Mouse (Mus musculus) G1E (cell line): ENCODE results near the gene Tstd1. TPM values are rescaled to one million over a fixed set of nuclear protein-coding genes. Genes with fewer than 3 reads are reported as not detected.

ENCODE experiments used
- ATAC-seq: 2 replicates; pipeline ENCODE4 v1.8.0; 2016; ENCODE audit warnings: mild to moderate bottlenecking; ENCODE audit not compliant: insufficient number of reproducible peaks, poor library complexity, low FRiP score, severe bottlenecking; ENCODE audit errors: extremely low read depth
- DNase-seq: peaks from one replicate; pipeline ENCODE4 v3.0.0; 2012; ENCODE audit warnings: low spot score
- H3K27me3 ChIP-seq: 2 replicates; pipeline ENCODE4 v1.6.1; 2012; ENCODE audit warnings: mild to moderate bottlenecking, low read length, inconsistent platforms; ENCODE audit not compliant: insufficient read depth
- H3K36me3 ChIP-seq: replicated peaks from 2 replicates; pipeline ENCODE3; 2012; ENCODE audit warnings: mild to moderate bottlenecking, inconsistent platforms
- H3K4me1 ChIP-seq: 2 replicates; pipeline ENCODE4 v1.6.1; 2012; ENCODE audit warnings: low read depth, low read length, inconsistent platforms, mixed read lengths; ENCODE audit not compliant: insufficient read depth
- H3K4me3 ChIP-seq: 2 replicates; pipeline ENCODE4 v1.5.1; 2012; ENCODE audit warnings: low read depth, mild to moderate bottlenecking, inconsistent platforms, low read length, moderate library complexity, mixed read lengths
- H3K9me3 ChIP-seq: replicated peaks from 2 replicates; pipeline ENCODE4 v1.6.1; 2012; ENCODE audit warnings: inconsistent platforms
- CTCF ChIP-seq: IDR thresholded peaks from 2 replicates; pipeline ENCODE4 v1.5.1; 2012; ENCODE audit warnings: low read depth, low read length, inconsistent platforms, mixed read lengths
- GATA1 ChIP-seq: IDR thresholded peaks from 2 replicates; pipeline ENCODE4 v1.6.1; 2012; ENCODE audit warnings: borderline replicate concordance, low read length, inconsistent platforms, mixed read lengths
- GATA2 ChIP-seq: IDR thresholded peaks from 2 replicates; pipeline ENCODE4 v1.6.1; 2012; ENCODE audit warnings: low read depth, low read length, inconsistent platforms, borderline replicate concordance
- POLR2AphosphoS5 ChIP-seq: IDR thresholded peaks from 2 replicates; pipeline ENCODE4 v1.6.1; 2012; ENCODE audit warnings: low read depth, low read length, inconsistent platforms; ENCODE audit not compliant: insufficient replicate concordance
- TAL1 ChIP-seq: conservative IDR thresholded peaks from 2 replicates; pipeline ENCODE4 v1.6.1; 2012; ENCODE audit warnings: low read depth, low read length, inconsistent platforms, mixed read lengths
- polyA plus RNA-seq: library from polyadenylated mRNA; stranded (reverse); fragments of >175 nt; gene quantifications from 2 replicates; pipeline ENCODE4 v1.2.3, GENCODE M21; 2012
- total RNA-seq, 2 experiments: library from RNA; stranded (forward) in 1 of 2; stranded (reverse) in 1 of 2; fragments of 200-1000 nt in 1 of 2; fragments of >200 nt in 1 of 2; fragmentation: Nextera tagmentation in 1 of 2; gene quantifications; 2 replicates each; pipeline ENCODE4 v1.2.3; 2014 to 2017

Tstd1 gene
- total and polyA plus RNA-seq, 3 experiments: 0.42 to 2.9 TPM; not detected in 1

GRCm38 (mm10) chr1:171454926-171455325, 36.3 kb downstream of the Tstd1 start:
- ATAC-seq: no peak

GRCm38 (mm10) chr1:171457568-171457967, 38.9 kb downstream of the Tstd1 start:
- peaks cover 15% of the 10 kb centered on the region for H3K27me3 ChIP-seq
- ATAC-seq (no peak), DNase-seq (no peak)
- no peak for TF ChIP-seq TAL1
- TF ChIP-seq CTCF: no peak
- TF ChIP-seq POLR2AphosphoS5: no peak
- TF ChIP-seq GATA2: no peak
- TF ChIP-seq GATA1: no peak
- H3K9me3 ChIP-seq: no peaks in the 10 kb centered on the region
- H3K36me3 ChIP-seq: no peaks in the 10 kb centered on the region
- no peak overlapping the region for H3K4me3 ChIP-seq
- H3K4me1 ChIP-seq: no peaks in the 10 kb centered on the region

More at GRCm38 (mm10) chr1:171454926-171455325, 36.3 kb downstream of the Tstd1 start:
- Histone ChIP-seq H3K4me1 (no peaks in the 10 kb centered on the region), H3K9me3 (no peaks in the 10 kb centered on the region), H3K4me3 (no peak overlapping the region), H3K27me3 (peaks cover 9% of the 10 kb centered on the region), H3K36me3 (no peaks in the 10 kb centered on the region)
- TF ChIP-seq CTCF: no peak
- no peak for TF ChIP-seq GATA1
- no peak for TF ChIP-seq GATA2
- no peak for TF ChIP-seq POLR2AphosphoS5
- no peak for DNase-seq

GRCm38 (mm10) chr1:171459791-171460190, 41.1 kb downstream of the Tstd1 start:
- H3K4me3 ChIP-seq: no peak overlapping the region
- H3K27me3 ChIP-seq: peaks cover 15% of the 10 kb centered on the region
- no peaks in the 10 kb centered on the region for H3K4me1 ChIP-seq
- DNase-seq (no peak), ATAC-seq (no peak)
- no peaks in the 10 kb centered on the region for H3K9me3 ChIP-seq
- TF ChIP-seq CTCF (no peak), POLR2AphosphoS5 (no peak), GATA2 (no peak), GATA1 (no peak), TAL1 (no peak)
- H3K36me3 ChIP-seq: no peaks in the 10 kb centered on the region

- no peak overlapping the region for H3K4me3 ChIP-seq
- no peaks in the 10 kb centered on the region for H3K9me3 ChIP-seq
- no peaks in the 10 kb centered on the region for H3K36me3 ChIP-seq
- DNase-seq: no peak
- peaks cover 13% of the 10 kb centered on the region for H3K27me3 ChIP-seq
- no peak for ATAC-seq
- H3K4me1 ChIP-seq: no peaks in the 10 kb centered on the region
- no peak for TF ChIP-seq GATA2
- no peak for TF ChIP-seq GATA1
- no peak for TF ChIP-seq POLR2AphosphoS5
- TF ChIP-seq TAL1: no peak
These were observed 42.2 kb downstream of the Tstd1 start for GRCm38 (mm10) chr1:171460551-171461503.

- no peak for TF ChIP-seq GATA2
- TF ChIP-seq GATA1: no peak
- no peak for TF ChIP-seq POLR2AphosphoS5
- no peak for TF ChIP-seq TAL1
- TF ChIP-seq CTCF: no peak
- no peak for ATAC-seq
- no peaks in the 10 kb centered on the region for H3K36me3 ChIP-seq
These were observed 44.5 kb downstream of the Tstd1 start for GRCm38 (mm10) chr1:171463133-171463532.

GRCm38 (mm10) chr1:171465749-171466412, 47.2 kb downstream of the Tstd1 start:
- Histone ChIP-seq H3K27me3 (peaks cover 5% of the 10 kb centered on the region), H3K4me3 (no peak overlapping the region), H3K9me3 (no peaks in the 10 kb centered on the region), H3K4me1 (peaks cover 7% of the 10 kb centered on the region), H3K36me3 (no peaks in the 10 kb centered on the region)
- ATAC-seq (no peak), DNase-seq (no peak)
- TF ChIP-seq GATA1: no peak
- no peak for TF ChIP-seq GATA2
- TF ChIP-seq TAL1: no peak
- TF ChIP-seq CTCF: no peak
- no peak for TF ChIP-seq POLR2AphosphoS5

More at GRCm38 (mm10) chr1:171463133-171463532, 44.5 kb downstream of the Tstd1 start:
- Histone ChIP-seq H3K27me3 (peaks cover 13% of the 10 kb centered on the region), H3K4me3 (no peak overlapping the region), H3K9me3 (no peaks in the 10 kb centered on the region), H3K4me1 (no peaks in the 10 kb centered on the region)
- no peak for DNase-seq
